Mouse (Mus musculus): ENCODE results near the gene Rab39b. TPM values are rescaled to one million over a fixed set of nuclear protein-coding genes. Genes with fewer than 3 reads are reported as not detected.
A peak's percentile ranks its signal among the peaks of the same experiment; 100 is the strongest.

Rab39b gene
- 0.74 and 0.87 TPM in 2 replicates for polyA plus RNA-seq (2014; fragmentation: Nextera tagmentation; extraction: Ambion mirVana)

- Histone ChIP-seq H3K9me3 (ENCODE audit: low read depth, low read length) (no peaks in the 10 kb centered on the region), H3K27me3 (ENCODE audit: insufficient read depth, low read length) (no peaks in the 10 kb centered on the region), H3K9ac (peak within 1 kb of the TSS; percentile 40), H3K36me3 (ENCODE audit: insufficient read depth) (no peaks in the 10 kb centered on the region), H3K4me3 (ENCODE audit: low read depth, low read length) (peak within 1 kb of the TSS; percentile 48), H3K4me2 (peak within 1 kb of the TSS; percentile 65), H3K27ac (ENCODE audit: low read depth) (no peak within 1 kb of the TSS), H3K4me1 (ENCODE audit: insufficient read depth) (no peaks in the 10 kb centered on the region)
- peak; percentile 73 for ATAC-seq (ENCODE audit: insufficient read depth)
- peak; percentile 55 for DNase-seq
- no peak for TF ChIP-seq CTCF (IDR thresholded peaks at IDR 0.05; ENCODE audit: low read depth)
- WGBS = 12% methylated on average over 41 of the region's 41 CpGs
Measured at GRCm38 (mm10) chrX:75577582-75578324, at the start of gene Rab39b. TSS of gene Rab39b (minus strand) at chrX:75578231.

GRCm38 (mm10) chrX:75578539-75578938 lies 508 bp upstream of the Rab39b start:
- no peak overlapping the region for H3K27ac ChIP-seq (ENCODE audit: low read depth)
- 80% methylated on average over 2 of the region's 2 CpGs for WGBS

More at GRCm38 (mm10) chrX:75578539-75578938, 508 bp upstream of the Rab39b start:
- ATAC-seq (ENCODE audit: insufficient read depth) (no peak), DNase-seq (no peak)
- Histone ChIP-seq H3K9me3 (ENCODE audit: low read depth, low read length) (no peaks in the 10 kb centered on the region), H3K4me2 (no peak overlapping the region), H3K36me3 (ENCODE audit: insufficient read depth) (no peaks in the 10 kb centered on the region), H3K4me3 (ENCODE audit: low read depth, low read length) (no peak overlapping the region), H3K9ac (no peak overlapping the region), H3K27me3 (ENCODE audit: insufficient read depth, low read length) (no peaks in the 10 kb centered on the region), H3K4me1 (ENCODE audit: insufficient read depth) (no peaks in the 10 kb centered on the region)
- TF ChIP-seq CTCF (IDR thresholded peaks at IDR 0.05; ENCODE audit: low read depth) = no peak

Other genes starting within 250 kb of the Rab39b start
- 74.8 and 95.2 TPM in 2 replicates for gene Fundc2, start 195.8 kb downstream of the Rab39b start, polyA plus RNA-seq (2014; fragmentation: Nextera tagmentation; extraction: Ambion mirVana)
- gene F8, start 195.6 kb downstream of the Rab39b start, polyA plus RNA-seq (2014; fragmentation: Nextera tagmentation; extraction: Ambion mirVana) = 2.1 TPM in 2 replicates
- gene Cmc4, start 161.6 kb downstream of the Rab39b start, polyA plus RNA-seq (2014; fragmentation: Nextera tagmentation; extraction: Ambion mirVana) = 21.3 and 26.4 TPM in 2 replicates
- 12.1 and 12.2 TPM in 2 replicates for gene Mtcp1, start 161.6 kb downstream of the Rab39b start, polyA plus RNA-seq (2014; fragmentation: Nextera tagmentation; extraction: Ambion mirVana)
- 57.5 and 63.2 TPM in 2 replicates for gene Brcc3, start 161.6 kb downstream of the Rab39b start, polyA plus RNA-seq (2014; fragmentation: Nextera tagmentation; extraction: Ambion mirVana)
- 156 and 157 TPM in 2 replicates for gene Vbp1, start 63.9 kb downstream of the Rab39b start, polyA plus RNA-seq (2014; fragmentation: Nextera tagmentation; extraction: Ambion mirVana)